Mouse (Mus musculus) ovary, postnatal 14 days (tissue): ENCODE measurements around the gene Ap3m1.

Experiments
- DNase-seq: peaks from one replicate; pipeline ENCODE4 v3.0.0; 2022; ENCODE audit warnings: low spot score

The Ap3m1 gene

DNA sequence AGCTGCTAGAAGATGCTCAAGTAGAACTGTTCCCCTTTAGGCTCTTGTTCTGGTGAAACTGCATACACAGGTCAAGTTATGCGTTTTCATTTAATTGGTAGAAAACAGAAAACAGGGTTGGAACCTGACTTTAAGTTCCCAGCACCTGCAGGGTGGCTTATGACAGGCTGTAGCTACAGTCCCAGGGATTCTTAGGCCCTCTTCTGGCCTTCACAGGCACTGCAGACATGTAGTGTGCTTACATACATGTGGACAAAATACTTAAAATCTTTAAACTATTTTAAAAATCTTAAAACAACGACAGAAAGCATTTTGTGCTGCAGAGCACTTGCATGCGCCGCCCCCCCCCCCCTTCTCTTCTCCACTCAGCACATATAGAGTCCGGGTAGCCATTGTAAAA is 17.3 kb upstream of the Ap3m1 start:
- DNase-seq = no peak

DNA sequence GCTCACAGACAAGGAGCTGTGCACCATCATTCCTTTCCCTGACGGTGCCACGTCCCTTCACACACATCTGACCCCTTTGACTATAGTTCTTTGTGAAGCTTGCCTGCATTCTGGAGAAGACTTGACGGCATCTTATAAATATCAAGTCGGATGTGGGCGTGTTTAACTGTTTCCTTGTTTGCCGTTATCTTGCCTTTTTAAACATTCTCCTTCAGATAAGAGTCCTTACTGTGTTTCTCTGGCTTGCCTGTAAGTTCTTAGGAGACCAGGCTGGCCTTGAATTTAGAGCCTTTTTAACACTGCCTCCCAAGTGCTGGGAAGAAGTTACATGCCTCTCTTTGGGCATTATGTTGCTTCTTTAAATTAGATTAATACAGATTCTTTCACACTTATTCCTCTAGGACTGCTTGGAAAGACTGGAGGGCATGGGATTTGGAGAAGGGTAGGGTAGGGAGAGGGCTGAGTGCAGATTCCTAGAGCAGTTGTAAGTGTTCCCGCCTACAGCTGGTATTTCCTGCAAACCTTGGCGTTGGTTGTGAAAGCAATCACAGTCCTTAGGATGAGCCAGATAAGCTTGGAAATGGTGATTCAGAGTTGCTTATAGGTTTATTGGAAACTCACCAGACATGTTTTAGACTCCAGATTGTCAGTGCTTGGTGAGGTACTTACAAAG is 13.3 kb upstream of the Ap3m1 start:
- no peak for DNase-seq

DNA sequence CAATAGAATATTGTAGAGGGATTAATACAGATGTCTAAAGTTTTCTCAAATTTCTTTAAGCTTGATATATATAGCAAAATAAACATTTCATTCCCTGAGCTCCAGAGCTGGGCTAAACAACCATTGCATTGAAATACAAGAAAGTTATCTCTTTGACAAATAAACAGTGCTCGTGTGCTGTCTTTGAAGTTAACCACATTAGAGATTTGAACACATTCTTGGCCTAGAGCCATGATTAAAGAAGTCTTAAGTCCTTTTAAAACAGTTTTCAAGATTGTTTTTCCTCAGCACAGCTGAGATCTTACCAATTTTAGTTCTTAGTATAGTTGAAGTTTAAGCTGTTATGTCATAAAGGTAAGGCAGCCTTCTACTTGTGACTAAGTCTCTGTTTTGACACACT is 12.0 kb upstream of the Ap3m1 start:
- DNase-seq = no peak

DNA sequence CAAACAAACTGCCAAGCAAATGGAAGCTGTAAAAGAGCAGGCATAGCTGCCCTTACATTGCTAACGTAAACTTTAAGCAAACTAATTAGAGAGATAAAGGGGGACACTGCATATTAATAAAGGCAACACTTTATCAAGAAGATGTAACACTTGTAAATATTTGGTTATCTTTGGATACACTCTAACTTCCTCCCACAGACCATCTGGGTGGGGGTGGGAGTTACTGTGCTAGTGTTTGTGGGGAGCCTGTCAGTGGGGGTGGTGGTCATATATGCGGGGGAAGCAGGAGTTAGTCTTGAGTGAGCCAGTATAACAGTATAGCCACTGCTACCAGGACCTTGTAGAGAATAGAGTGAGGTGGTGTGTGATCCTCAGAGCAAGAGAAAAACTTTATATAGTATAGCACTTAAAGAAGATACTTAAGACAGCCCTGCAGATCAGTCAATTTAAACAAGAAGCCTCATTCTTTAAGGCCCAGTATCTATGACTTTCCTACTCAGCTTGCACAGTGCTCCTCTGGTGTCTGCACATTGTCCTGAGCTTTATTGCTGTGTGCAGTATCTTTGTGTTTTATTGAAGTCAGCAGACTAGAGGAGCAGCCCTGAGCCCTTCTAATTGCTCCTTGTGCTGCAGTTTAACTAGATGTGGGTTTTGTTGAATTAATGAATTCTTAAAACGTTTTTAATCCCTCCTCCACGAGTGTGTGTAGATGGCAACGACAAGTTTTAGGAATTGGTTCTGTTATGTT is 10.6 kb upstream of the Ap3m1 start:
- no peak for DNase-seq

DNA sequence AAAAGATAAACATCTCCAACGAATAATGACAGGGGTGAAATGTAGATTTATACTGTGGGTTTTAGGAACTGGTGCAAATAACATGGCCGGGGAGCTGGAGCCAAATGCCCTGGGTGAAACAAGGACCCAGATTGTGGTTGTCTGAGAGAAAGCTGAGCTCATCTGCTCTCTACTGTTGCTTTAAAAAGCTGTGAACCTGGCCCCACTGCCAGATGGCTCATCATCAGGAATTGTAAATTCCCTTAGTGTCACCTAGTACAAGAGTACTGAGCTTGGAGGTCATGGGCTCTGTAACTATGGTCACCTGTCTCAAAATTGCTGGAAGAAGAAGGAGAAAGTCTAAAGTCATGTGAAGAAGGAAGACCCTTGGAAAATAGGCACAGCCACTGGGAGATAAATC is 6.7 kb upstream of the Ap3m1 start:
- DNase-seq = no peak

DNA sequence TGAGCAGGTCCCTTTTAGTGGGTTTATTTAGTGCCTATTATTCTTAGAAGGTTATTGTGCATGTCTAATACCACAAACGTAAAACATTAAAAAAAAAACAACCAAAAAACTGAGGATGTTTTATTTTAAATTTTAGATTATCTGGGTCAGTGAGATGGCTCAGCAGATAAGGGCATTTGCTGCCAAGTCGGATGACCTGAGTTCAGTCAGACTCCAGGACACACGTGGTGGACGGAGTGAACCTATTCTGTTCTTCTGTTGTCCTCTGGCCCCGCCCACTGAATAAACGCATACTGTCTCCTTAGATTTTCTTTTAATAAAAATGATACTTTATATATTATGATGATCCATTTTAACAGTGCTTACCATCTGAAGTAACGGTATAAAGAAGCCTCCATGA is 1.3 kb upstream of the Ap3m1 start:
- no peak for DNase-seq

DNA sequence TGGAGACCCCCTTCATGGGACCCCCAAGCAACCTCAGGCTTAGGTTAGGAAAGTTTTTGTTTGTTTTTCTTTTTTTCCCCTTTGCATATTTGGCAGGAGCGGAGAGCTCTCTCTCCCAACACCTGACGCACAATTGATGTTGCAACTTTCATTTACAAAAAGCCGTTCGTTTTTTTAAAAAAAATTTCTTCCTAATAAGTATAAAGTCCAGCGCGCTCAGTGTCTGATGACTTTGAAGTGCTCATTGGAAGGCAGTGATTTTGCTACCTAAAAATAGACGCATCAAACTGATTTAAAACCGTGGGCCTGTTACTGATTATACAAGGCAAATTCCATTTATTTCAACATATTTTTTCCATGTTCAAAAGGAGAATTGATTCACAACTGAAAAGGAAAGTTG is 843 bp upstream of the Ap3m1 start:
- no peak for DNase-seq

DNA sequence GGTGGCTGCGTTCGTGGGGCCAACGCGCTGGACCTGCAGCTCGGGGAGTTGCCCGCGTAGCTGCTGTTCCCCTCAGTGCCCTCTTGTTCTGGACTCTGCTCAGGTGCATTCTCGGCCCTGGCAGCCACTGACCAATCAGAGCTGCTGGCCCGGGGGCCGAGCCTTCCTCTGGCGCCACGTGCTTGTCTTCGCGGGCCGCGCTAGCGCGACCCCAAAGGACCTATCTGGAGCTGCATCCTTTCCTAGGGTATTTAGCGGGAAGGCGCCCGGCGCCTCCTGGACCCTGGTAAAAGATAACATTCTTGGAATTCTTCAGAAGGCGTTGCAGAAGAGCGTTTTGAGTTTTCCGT is 448 bp upstream of the Ap3m1 start:
- peak; percentile 49 for DNase-seq

DNA sequence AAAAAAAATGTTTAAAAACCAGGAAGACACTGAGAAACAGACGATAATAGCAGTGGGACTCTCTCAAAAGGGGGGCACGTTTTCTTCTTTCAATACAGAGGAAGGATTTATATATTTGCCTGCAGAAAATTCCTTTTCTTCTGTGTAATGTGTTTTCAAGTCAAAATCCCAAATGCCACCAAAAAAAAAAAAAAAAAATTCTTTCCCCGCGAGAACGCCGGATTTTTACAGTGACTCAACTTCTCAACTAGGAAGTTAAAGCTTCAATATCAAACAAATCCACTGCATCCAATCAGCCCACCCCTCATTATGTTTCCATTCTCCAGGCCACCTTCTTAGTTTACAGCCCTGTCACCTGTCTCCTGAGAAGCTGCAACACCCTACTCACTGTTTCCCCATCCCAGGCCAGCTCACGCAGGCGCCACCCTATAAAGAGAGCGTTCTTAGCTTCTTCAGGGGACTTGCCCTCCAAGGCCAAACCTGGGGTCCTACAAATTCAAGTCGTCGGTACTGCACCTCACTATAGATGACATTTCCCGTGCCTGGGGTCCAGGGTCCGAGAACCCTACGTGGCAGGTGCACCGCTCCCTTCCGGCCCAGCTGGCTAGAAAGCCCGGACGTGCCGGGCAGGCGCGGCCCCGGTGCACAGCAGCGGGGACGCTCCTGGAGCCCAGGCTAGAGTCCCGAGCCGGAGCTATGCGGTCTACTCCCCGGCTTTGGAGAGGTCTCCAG is 762 bp downstream of the Ap3m1 start:
- no peak for DNase-seq

DNA sequence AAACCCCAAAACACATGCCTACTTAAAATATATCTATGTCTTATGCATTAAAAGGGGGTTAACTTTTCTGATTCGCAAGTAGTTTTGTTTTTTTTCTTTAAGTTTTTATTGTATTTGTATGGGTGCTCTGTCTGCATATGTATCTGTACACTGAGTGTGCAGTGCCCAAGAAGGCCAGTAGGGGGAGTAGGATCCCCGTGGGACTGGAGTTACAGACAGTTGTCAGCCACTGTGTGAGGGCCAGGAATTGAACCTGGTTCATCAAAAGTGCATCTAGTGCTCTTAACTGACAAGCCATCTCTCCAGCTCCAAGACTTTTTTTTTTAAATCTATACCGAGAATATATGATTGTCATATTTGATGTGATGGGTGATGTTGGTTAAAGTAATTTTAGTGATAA is 1.6 kb downstream of the Ap3m1 start:
- DNase-seq = no peak

DNA sequence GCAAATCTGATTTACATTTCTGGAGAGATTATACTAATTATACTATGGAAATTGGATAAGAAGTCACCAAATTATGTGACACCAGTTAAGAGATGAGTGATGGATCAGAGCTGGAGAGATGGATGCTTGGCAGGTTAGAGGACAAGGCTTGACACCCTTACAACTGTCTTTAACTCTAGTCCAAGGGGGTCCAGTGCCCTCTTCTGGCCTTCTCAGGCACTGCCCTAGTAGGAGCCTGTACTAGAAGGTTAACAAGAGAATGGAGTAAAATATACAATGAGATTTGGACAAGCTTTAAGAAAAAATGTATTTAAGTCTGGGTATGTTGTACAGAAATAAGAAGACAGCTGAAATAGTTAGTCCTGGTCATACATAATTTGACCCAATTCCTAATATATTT is 3.4 kb downstream of the Ap3m1 start:
- no peak for DNase-seq

DNA sequence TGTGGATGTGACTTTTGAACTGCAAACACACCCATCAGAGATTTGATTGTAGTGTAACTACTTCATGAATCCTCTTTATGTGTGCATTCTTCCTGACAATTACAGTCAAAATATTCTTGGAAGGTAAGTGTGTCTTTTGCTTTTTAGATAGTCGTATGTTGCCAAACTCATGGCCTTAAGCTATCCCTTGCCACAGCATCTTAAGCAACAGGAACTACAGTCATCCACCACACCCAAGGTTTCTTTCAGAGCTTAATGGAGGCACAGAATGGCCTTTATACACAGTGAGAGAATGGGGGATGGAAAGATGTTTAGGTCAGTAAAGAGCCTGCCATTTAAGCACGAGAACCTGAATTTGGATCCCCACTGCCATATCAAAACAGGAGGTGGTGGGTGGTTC is 4.5 kb downstream of the Ap3m1 start:
- no peak for DNase-seq

DNA sequence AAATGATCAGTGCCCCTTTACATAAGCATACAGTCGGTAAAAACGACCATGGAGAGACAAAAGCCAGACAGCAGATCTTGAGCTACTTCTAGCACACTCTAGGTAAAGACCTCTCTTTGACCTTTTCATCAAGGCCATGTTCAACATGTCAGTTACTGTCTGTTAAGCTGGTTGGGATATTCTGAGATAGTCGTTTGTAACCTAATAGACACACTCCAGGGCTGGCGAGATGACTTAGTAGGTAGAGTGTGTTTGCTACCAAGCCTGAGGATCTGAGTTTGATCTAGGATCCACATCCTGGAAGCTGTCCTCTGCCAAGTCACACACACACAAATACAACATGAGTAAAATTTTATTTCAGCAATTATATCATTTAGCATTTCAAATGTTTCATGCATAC is 12.7 kb downstream of the Ap3m1 start:
- DNase-seq = no peak

DNA sequence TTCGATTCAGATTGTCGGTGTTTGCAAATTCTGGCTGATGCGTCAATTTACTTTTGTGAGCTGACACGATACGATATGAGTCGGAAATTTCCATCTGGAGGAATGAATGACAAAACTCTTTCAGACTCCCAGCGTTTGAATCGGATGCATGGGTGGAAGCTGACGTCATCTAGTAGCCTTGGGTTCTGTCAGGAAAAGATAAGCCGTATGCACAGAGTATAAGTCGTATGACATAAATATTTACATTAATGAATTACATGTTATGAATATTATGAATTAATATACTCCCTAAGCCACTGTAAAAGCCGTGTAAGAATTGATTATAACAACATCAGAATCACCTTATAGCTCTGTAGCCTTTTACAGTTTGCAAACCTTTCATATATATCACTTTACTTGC is 13.2 kb downstream of the Ap3m1 start:
- DNase-seq = no peak

DNA sequence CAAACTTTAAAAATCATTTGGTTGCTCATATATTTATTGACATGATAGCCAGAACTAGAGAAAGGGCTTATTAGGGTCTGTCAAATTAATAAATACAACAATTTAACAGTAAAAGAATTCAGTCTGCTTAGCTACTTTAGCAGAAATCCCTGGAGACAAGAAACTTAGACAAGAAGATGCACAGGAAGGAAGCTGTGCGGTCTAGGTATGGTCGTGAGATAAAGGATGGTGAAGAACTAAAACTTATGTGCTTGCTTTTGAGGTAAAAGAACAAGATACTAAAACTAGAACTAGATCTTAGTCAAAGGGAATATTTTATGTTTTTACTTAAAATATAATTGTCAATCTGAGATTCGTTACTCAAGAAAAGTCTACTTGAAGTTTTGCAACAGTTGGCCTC is 17.5 kb downstream of the Ap3m1 start:
- no peak for DNase-seq

DNA sequence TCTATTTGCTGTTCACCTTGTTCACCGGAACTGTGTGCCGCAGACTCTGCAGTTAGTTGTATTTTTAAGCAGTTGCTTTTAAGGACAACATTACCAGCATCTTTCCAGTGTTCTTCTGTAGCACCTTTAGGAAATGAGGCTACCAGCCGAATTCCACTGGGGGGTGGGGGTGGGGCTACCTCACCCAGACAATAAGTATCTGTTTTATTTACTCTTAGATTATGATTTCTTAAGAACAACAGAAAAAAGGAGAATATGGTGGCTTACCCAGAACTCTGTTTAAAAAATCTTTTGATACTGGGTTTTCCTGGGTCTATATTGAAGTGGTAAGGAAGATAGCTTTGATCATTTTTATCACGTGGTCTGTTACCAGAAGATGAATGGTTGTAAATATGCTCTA is 18.0 kb downstream of the Ap3m1 start:
- DNase-seq = no peak

DNA sequence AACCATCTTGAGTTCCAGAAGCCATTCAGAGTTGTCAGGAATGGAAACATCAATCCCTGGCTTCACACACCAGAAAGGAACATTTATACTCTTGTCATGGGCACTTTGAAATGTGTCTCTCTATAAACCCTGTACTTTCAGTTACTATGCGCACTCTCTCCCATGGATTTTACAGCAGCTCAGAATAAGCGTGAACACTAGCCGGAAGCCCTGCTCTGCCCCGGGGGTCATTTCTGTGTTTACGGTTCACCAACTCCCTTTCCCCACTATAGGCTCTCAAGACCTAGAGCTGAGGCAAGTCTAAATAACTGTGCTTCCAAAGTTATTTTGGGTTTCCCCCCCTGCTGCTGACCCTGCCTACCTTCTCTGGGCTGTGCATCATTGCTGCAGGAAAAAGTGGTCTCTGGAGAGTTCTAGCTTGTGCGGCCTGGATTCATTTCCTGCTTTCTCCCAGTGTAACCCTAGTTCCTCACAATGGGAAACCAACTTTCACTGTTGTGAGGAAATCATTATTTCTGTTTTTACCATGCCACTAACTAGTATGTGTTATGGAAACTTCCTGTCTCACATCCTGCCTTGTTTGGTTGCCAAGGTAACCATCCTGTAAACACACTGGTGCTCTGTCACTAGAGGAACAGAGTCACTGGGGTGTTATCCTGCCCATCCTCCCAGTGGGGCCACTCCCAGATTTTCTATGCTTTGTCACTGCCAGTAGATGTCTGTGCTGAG is 20.4 kb downstream of the Ap3m1 start:
- DNase-seq = no peak

DNA sequence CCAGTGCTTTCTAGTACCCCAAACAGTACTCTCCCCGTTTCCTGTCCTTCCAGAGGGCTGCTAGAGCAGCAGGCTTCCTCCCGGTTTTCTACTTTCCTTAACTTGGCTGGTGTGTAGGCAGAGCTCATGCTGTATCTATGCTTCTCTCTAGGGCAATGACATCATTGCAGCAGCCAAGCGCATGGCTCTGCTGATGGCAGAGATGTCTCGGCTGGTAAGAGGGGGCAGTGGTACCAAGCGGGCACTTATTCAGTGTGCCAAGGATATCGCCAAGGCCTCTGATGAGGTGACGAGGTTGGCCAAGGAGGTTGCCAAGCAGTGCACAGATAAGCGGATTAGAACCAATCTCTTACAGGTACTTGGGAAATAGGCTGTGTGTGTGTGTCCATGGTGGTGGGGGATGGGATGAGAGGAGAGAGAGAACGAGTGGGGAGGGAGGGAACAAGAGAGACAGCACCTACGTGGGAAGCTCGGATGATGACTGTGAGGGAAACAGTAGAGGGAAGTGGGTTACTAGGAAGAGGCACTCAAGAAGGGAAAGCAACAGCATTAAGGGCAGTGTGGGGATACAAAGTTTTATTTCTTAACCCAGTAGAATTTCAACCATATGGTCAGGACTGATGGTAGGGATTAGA is 23.2 kb downstream of the Ap3m1 start:
- no peak for DNase-seq

DNA sequence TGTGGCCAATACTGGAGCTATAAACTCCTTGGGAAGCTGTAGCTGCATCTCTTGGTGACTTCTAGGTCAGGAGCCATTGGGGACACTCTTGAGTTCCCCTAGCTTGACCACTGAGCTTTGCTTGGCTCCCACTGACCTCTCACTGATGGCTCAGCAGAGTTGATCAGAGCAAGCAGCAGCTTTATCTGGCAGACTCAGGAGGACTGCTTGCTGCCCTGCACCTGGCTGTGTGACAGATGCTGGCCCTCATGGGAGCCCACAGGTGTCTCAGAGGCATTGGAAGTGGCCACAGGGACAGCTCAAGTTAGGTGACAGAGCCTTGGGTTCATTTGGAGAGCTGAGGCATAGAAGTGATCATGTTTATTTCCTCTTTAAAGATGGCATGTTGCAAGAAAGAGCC is 24.8 kb downstream of the Ap3m1 start:
- DNase-seq = no peak

DNA sequence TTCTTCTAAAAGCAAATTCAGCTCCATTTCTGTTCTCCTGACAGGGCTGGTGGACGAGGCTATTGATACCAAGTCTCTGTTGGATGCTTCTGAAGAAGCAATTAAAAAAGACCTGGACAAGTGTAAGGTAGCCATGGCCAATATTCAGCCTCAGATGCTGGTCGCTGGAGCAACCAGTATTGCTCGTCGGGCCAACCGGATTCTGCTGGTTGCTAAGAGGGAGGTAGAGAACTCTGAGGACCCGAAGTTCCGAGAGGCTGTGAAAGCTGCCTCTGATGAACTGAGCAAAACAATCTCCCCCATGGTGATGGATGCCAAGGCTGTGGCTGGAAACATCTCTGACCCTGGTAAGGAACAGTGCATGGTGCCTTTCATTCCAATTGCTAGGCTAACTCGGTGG is 31.9 kb downstream of the Ap3m1 start:
- DNase-seq = no peak

DNA sequence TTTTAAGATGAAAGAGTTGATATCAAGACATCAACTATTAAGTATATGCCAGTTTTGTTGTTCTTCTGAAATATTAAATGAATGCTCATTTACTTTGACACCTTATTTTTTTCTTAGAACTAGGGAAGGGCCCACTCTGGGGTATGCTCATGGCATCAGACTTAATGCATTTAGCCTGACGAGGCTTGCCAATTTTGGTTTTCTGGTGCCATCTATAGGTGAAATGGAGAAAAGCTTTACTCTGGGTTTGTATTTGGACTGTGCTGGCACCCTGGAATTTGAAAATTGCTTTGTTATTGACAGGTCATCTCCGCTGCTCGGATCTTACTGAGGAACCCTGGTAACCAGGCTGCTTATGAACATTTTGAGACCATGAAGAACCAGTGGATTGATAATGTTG is 33.3 kb downstream of the Ap3m1 start:
- DNase-seq = no peak

DNA sequence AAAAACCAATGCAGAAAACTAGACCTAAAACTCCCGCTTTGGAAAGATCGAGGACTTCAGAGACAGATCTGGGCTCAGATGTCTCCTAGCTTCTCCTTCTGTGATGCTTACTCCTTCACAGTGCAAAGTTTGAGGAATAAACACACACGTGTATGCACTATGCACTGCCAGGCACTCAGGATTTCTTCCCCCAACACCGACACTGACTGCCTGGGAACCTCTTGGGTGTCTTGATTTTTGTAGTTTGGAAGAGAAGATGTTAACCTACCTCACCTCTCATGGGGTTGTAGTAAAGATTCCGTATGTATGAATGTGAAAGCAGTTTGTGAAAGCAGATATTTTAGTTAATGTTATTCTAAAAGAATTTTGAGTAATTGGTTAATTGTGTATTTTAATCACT is 34.4 kb downstream of the Ap3m1 start:
- DNase-seq = no peak
